Mouse (Mus musculus) left cerebral cortex, postnatal 14 days (tissue): ENCODE results near the gene Nhsl1. TPM values are rescaled to one million over a fixed set of nuclear protein-coding genes. Genes with fewer than 3 reads are reported as not detected.
"Not testable (repeated sequence)": the region's sequence is repeated elsewhere in the genome, so short reads cannot be mapped to it uniquely, and the experiment has no call there.

ENCODE experiments used
- DNase-seq, 2 experiments: peaks; one replicate each; pipeline ENCODE4 v3.0.0; 2021 to 2022; ENCODE audit warnings: low spot score in 2 of 2, mixed read lengths in 1 of 2
- intact Hi-C: fragments of 180-260 bp; cut with DNase I; formaldehyde crosslinking; loops from one replicate; pipeline ENCODE4 v1.15.1; 2025
- total RNA-seq, 2 experiments: library from RNA; stranded (reverse); gene quantifications; 2 replicates each; pipeline ENCODE4 v1.2.3; 2021

Gene Nhsl1
- total RNA-seq, 2 experiments from 2014 or later: 45.8 to 49.3 TPM

DNA sequence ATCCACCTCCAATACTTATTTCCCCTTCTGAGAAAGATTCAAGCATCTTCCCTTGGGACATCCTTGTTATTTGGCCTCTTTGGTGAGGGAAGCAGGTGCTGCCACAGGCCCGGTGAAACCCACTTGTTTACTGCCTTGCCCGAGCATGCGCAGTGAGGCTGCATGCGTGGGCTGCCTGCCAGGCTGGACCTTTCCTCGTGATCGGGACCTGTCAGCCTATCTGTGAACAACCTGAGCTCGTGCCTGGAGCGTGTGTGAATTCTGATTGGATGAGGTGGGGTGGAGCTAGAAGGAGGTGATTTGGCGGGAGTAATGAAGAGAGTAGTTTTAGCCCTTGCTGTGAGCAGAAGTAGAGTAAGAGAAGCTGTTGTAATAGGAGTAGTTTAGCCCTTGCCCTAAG, 240.3 kb downstream of the Nhsl1 start:
- intact Hi-C loops, DNase-seq: not testable (repeated sequence)

DNA sequence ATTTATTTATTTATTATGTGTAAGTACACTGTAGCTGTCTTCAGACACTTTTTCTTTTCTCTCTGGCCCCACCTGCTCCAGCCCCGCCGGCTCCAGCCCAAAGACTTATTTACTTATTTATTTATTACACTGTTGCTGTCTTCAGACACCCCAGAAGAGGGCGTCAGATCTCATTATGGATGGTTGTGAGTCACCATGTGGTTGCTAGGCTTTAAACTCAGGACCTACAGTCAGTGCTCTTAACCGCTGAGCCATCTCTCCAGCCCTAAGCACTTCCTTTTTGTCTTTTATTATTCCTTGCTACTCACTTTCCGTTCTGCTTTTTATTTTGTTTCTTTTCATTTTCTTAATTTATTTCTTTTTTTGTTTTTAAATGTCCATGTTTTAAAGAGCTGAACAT, 242.7 kb downstream of the Nhsl1 start:
- DNase-seq: no peak
- intact Hi-C loops: loop anchor here (5.0 kb wide), 1 partner anchor 276 kb away; no protein-coding TSS in a partner anchor

DNA sequence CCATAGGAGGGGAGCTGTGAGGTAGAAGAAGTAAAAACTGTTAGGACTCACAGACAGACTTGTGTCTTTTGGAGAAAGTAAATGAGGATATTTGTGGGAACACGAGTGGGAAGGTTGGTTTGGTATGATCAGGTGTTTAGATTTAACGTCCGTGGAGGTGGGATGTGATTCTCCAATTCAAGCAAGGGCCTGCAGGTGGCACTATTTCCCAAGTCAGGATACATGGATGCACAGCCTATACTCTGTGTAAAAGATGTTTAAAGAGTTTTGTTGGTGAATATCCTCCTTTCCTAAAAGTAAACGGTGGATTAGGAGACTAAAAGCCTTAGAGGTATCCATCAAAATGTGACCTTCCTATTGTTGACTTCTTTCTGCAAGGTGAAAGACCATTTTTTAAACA, 244.2 kb downstream of the Nhsl1 start:
- intact Hi-C loops: loop anchor here (2.0 to 5.0 kb wide), 2 partner anchors 274 to 342 kb away; no protein-coding TSS in a partner anchor
- peak; percentile 53 to 76 for DNase-seq

DNA sequence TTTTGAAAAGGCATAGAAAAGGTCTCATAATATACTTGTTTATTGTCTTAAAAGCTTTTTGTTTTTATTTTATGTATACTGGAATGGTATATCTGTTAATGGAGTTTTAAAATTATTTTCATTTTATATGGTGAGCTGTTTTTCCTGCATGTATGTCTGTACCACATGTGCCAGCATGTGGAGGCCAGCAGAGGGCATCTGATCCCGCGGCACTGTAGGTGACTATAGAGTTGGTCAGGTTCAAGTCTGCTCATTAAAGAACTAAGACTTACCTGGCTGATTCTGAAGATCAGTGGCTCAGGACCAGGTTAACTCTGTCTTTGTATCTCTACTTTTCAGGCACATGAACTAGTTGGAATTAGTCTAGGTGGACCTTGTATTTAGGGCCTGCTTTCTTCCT, 253.8 kb downstream of the Nhsl1 start:
- intact Hi-C loops: no loop called here
- no peak for DNase-seq

Other genes with a start within 250 kb of the Nhsl1 start
- under 1 TPM; 0.36 to 0.62 TPM for gene Ect2l, start 108.1 kb upstream of the Nhsl1 start, total RNA-seq
- gene Ccdc28a, start 84.0 kb upstream of the Nhsl1 start, total RNA-seq: 10 to 100 TPM; 14.7 to 15.2 TPM
- gene Hebp2, start 227.1 kb downstream of the Nhsl1 start, total RNA-seq: 1 to 10 TPM; 3.0 to 3.1 TPM